Mouse (Mus musculus) embryonic fibroblast, embryonic 13.5 days (primary cell): Measurements from ENCODE around the gene Cfap20.

Experiments
- CTCF ChIP-seq: IDR thresholded peaks from 2 replicates; pipeline ENCODE4 v1.5.1; 2011; ENCODE audit warnings: mild to moderate bottlenecking, control low read depth, low read length, moderate library complexity, borderline replicate concordance; ENCODE audit not compliant: insufficient read depth
- POLR2A ChIP-seq: IDR thresholded peaks from 2 replicates; pipeline ENCODE4 v1.6.1; 2011; ENCODE audit warnings: low read depth, mild to moderate bottlenecking, control low read depth, low read length, moderate library complexity

- TF ChIP-seq POLR2A (no peak), CTCF (no peak)
Observed at GRCm38 (mm10) chr8:95373389-95374002, 61.2 kb downstream of the Cfap20 start.
